Mouse (Mus musculus) liver, embryonic 14.5 days (tissue): ENCODE measurements at regions not wholly inside any gene's neighbourhood (a gene's known extent, or its start where the extent isn't known, plus 50 kb on each side); places are given as distances from the start of the nearest gene placed in this dataset.

Source experiments
- CTCF ChIP-seq: IDR thresholded peaks from 2 replicates; pipeline ENCODE4 v1.5.1; 2016; ENCODE audit warnings: antibody characterized with exemption, low read depth, control low read depth
- EP300 ChIP-seq: IDR thresholded peaks from 2 replicates; pipeline ENCODE4 v1.6.1; 2016; ENCODE audit warnings: antibody characterized with exemption, low read depth

- TF ChIP-seq CTCF (no peak), EP300 (no peak)
These were observed 158.9 kb downstream of the Rab11fip2 start for GRCm38 (mm10) chr19:59784401-59785046.
